ENCODE assay signal across 27 mouse cellular contexts in genomic region chr2:12930338-12930737, GRCm38 (mm10). TPM values are rescaled to one million over a fixed set of nuclear protein-coding genes. Genes with fewer than 3 reads are reported as not detected.
DNase-seq lines count a peak whose midpoint lies in the region; ATAC-seq lines count a peak whose summit lies in the region.
"Had no signal": no experiment of that assay in that cellular context is flagged by ENCODE, and none has a peak within 500 bp of the region (broad histone marks: within the 10 kb centered on the region; RNA-seq: fewer than 3 reads in every experiment).

No protein-coding gene starts in this region.

- peaks cover 4% of the 10 kb centered on the region; the same call in 1 of the 2 replicates for H3K36me3 ChIP-seq in heart, embryonic 10.5 days
- H3K36me3 ChIP-seq in heart, embryonic 13.5 days, result peaks cover 6% of the 10 kb centered on the region
- peaks cover 3% of the 10 kb centered on the region; the same call in 1 of the 2 replicates for H3K36me3 ChIP-seq in heart, embryonic 16.5 days (ENCODE audit: control insufficient read depth, insufficient read depth)
- H3K36me3 ChIP-seq: embryonic facial prominence, embryonic 10.5 days; embryonic facial prominence, embryonic 13.5 days; forebrain, embryonic 12.5 days; forebrain, embryonic 15.5 days; hindbrain, embryonic 12.5 days; hindbrain, embryonic 15.5 days had no signal

- no peaks in the 10 kb centered on the region for H3K27me3 ChIP-seq in heart, embryonic 10.5 days (ENCODE audit: insufficient read depth, poor library complexity, severe bottlenecking)
- H3K27me3 ChIP-seq in heart, embryonic 13.5 days (replicated peaks), result no peaks in the 10 kb centered on the region
- no peaks in the 10 kb centered on the region for H3K27me3 ChIP-seq in heart, embryonic 16.5 days (ENCODE audit: control insufficient read depth, insufficient read depth, low read length)
- H3K27me3 ChIP-seq: embryonic facial prominence, embryonic 13.5 days; forebrain, embryonic 12.5 days; forebrain, embryonic 15.5 days; hindbrain, embryonic 12.5 days; hindbrain, embryonic 15.5 days had no signal

- 0 out of 2 replicates have a peak overlapping the region, but pooled peaks have one; percentile 4 for H3K4me2 ChIP-seq in heart, embryonic 13.5 days
- no peak overlapping the region for H3K4me2 ChIP-seq in heart, embryonic 16.5 days (ENCODE audit: low read depth, low read length)
- H3K4me2 ChIP-seq: embryonic facial prominence, embryonic 13.5 days; forebrain, embryonic 12.5 days; forebrain, embryonic 15.5 days; hindbrain, embryonic 12.5 days; hindbrain, embryonic 15.5 days had no signal

- peak; percentile 87 for DNase-seq in heart, embryonic 10.5 days (ENCODE audit: low spot score)
- no peak for DNase-seq in heart, adult 18-20 months
- no peak for DNase-seq in heart, adult 8-10 months (ENCODE audit: low spot score)
- DNase-seq in heart, postnatal 36 days, result no peak
- no peak for DNase-seq in retina, embryonic 14.5 days (ENCODE audit: low spot score)
- DNase-seq: adrenal gland, adult 8-10 months; adrenal gland, postnatal 25 days; B cell, adult 2 months; cerebellum, adult 11-12 months; cerebellum, adult 8-10 months; cerebellum, postnatal 10 days; cerebellum, postnatal 36 days; embryo, embryonic 11 days; gastrocnemius, postnatal 10 days; gastrocnemius, postnatal 36 days; kidney, adult 2 months had no signal

- no peak for ATAC-seq in heart, embryonic 13.5 days (ENCODE audit: extremely low read depth, insufficient number of reproducible peaks, low FRiP score, low TSS enrichment)
- ATAC-seq in heart, embryonic 16.5 days (replicated peaks; ENCODE audit: extremely low read depth, insufficient read depth, low FRiP score), result no peak; the same call in 1 of the 2 replicates
- ATAC-seq: activated CD4-positive, CD25-positive, alpha-beta regulatory T cell, adult 4 months; forebrain, embryonic 15.5 days; intestine, postnatal 0 days had no signal

- 41% methylated on average over 2 of the region's 2 CpGs for WGBS in heart, embryonic 10.5 days
- WGBS in heart, embryonic 13.5 days, result 31% methylated on average over 2 of the region's 2 CpGs
- 34% methylated on average over 2 of the region's 2 CpGs for WGBS in heart, embryonic 16.5 days

- peaks cover 21% of the 10 kb centered on the region for H3K4me1 ChIP-seq in heart, embryonic 10.5 days
- peaks cover 32% of the 10 kb centered on the region for H3K4me1 ChIP-seq in heart, embryonic 13.5 days
- peaks cover 15% of the 10 kb centered on the region for H3K4me1 ChIP-seq in heart, embryonic 16.5 days (ENCODE audit: control insufficient read depth, insufficient read depth, low read length)
- H3K4me1 ChIP-seq: embryonic facial prominence, embryonic 10.5 days; embryonic facial prominence, embryonic 13.5 days; forebrain, embryonic 12.5 days; forebrain, embryonic 15.5 days; hindbrain, embryonic 12.5 days; hindbrain, embryonic 15.5 days had no signal

- intact Hi-C loops in heart, postnatal 36 days (cut with DNase I), result no loop called here

- no peaks in the 10 kb centered on the region for H3K9me3 ChIP-seq in heart, embryonic 10.5 days
- H3K9me3 ChIP-seq in heart, embryonic 13.5 days, result no peaks in the 10 kb centered on the region
- no peaks in the 10 kb centered on the region for H3K9me3 ChIP-seq in heart, embryonic 16.5 days (replicated peaks; ENCODE audit: control insufficient read depth, low read length)
- H3K9me3 ChIP-seq: embryonic facial prominence, embryonic 10.5 days; embryonic facial prominence, embryonic 13.5 days; forebrain, embryonic 12.5 days; forebrain, embryonic 15.5 days; hindbrain, embryonic 12.5 days; hindbrain, embryonic 15.5 days had no signal

- H3K9ac ChIP-seq in heart, embryonic 13.5 days, result no peak overlapping the region
- H3K9ac ChIP-seq in heart, embryonic 16.5 days (ENCODE audit: low read length), result no peak overlapping the region
- H3K9ac ChIP-seq: embryonic facial prominence, embryonic 13.5 days; forebrain, embryonic 12.5 days; forebrain, embryonic 15.5 days; hindbrain, embryonic 12.5 days; hindbrain, embryonic 15.5 days had no signal

- H3K27ac ChIP-seq in heart, embryonic 10.5 days, result 0 out of 2 replicates have a peak overlapping the region, but pooled peaks have one; percentile 6
- peak overlapping the region; percentile 76 for H3K27ac ChIP-seq in heart, embryonic 13.5 days (replicated peaks)
- peak overlapping the region; percentile 51; the same call in 1 of the 2 replicates for H3K27ac ChIP-seq in heart, embryonic 16.5 days (ENCODE audit: low read length)
- H3K27ac ChIP-seq: embryonic facial prominence, embryonic 10.5 days; embryonic facial prominence, embryonic 13.5 days; forebrain, embryonic 12.5 days; forebrain, embryonic 15.5 days; hindbrain, embryonic 12.5 days; hindbrain, embryonic 15.5 days had no signal

- H3K4me3 ChIP-seq in heart, embryonic 10.5 days, result no peak overlapping the region
- H3K4me3 ChIP-seq in heart, embryonic 13.5 days, result no peak overlapping the region
- H3K4me3 ChIP-seq in heart, embryonic 16.5 days (ENCODE audit: low read length), result no peak overlapping the region
- H3K4me3 ChIP-seq: embryonic facial prominence, embryonic 10.5 days; embryonic facial prominence, embryonic 13.5 days; erythroblast, embryonic 14.5 days; forebrain, embryonic 12.5 days; forebrain, embryonic 15.5 days; hindbrain, embryonic 12.5 days; hindbrain, embryonic 15.5 days had no signal

RNA-seq across cellular contexts. Expression of gene Pter, which starts 6.5 kb away (rescaled TPM):
- 33.5 and 39.9 TPM in 2 replicates for polyA plus RNA-seq in heart, embryonic 10.5 days (2016; fragmentation: Nextera tagmentation; extraction: Ambion mirVana)
- 1 to 10 TPM; 8.5 to 9.3 TPM for total RNA-seq in heart, adult 18-20 months (2021)
- 25.0 and 32.5 TPM in 2 replicates for polyA plus RNA-seq in heart, embryonic 13.5 days (2015; fragmentation: Nextera tagmentation; extraction: Ambion mirVana)
- 10 to 100 TPM in 1 of 4 experiments, 1 to 10 TPM in 3; 8.3 to 12.6 (median 9.7) TPM for total RNA-seq in heart, adult 8-10 months (2022)
- polyA plus RNA-seq in heart, embryonic 16.5 days (2015; fragmentation: Nextera tagmentation; extraction: Ambion mirVana), result 19.1 and 21.8 TPM in 2 replicates
- total RNA-seq in heart, postnatal 36 days (2021), result 1 to 10 TPM; 7.0 to 7.8 TPM

Comparison
In these comparisons a context has a peak if more than half of its experiments do, and no peak if none do; other contexts are left out.
1. H3K27ac ChIP-seq: peak in every context shown above with its lines; median percentile 76 in heart, embryonic 13.5 days; 51 in heart, embryonic 16.5 days; 6 in heart, embryonic 10.5 days.